Mouse (Mus musculus): ENCODE measurements around the gene Ccdc38. TPM values are rescaled to one million over a fixed set of nuclear protein-coding genes. Genes with fewer than 3 reads are reported as not detected.

Gene Ccdc38
- polyA plus RNA-seq, 1 experiment, result not detected

DNA sequence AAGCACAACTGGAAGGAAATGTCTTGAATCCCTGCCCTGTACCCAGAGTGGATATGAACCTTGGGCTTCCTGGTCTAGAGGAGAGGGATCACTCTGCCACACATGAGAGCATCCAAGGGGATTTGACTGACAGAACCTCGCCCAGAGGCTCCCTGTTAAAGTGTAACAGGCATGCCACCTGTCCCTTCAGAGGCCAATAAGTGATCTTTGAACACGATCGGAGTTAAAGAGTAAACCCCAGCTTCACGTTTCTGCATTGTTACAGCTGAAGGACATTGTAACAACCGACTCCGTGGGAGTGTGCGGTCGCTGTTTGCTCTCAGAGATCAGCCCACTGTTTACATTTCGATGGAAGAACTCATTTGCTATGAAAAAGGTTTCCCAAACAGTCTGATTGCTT lies 83.3 kb downstream of the Ccdc38 start:
- no peaks in the 10 kb centered on the region for H3K4me1 ChIP-seq
- peaks cover 9% of the 10 kb centered on the region for H3K27me3 ChIP-seq (replicated peaks)
- H3K4me3 ChIP-seq (replicated peaks), result no peak overlapping the region
- TF ChIP-seq FLI1 (IDR thresholded peaks at IDR 0.05; ENCODE audit: low read length) (no peak), GATA1 (IDR thresholded peaks at IDR 0.05; ENCODE audit: borderline replicate concordance, low read length) (no peak)
- no peaks in the 10 kb centered on the region for H3K9me3 ChIP-seq
- H3K36me3 ChIP-seq (replicated peaks; ENCODE audit: low read length), result no peaks in the 10 kb centered on the region

DNA sequence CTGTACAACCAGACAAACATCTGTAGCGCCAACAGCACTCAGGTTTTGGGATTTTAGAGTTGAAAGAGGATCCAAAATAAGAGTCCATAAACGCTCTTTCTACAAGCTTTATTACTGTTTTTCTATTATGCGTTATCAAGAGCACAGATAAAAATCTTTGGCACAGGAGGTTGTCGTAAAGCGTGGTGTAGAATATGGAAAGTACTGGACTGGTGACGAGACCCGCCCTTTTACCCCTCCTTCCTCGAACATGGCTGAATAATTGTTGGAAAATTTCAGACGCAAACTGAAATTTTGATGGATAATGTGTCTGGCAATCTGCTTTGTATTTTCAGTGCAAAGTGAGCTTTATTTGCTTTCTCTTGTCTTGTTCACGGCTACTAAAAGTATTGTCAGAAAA lies 83.7 kb downstream of the Ccdc38 start:
- Histone ChIP-seq H3K4me3 (replicated peaks) (no peak overlapping the region), H3K27me3 (replicated peaks) (peaks cover 9% of the 10 kb centered on the region), H3K9me3 (no peaks in the 10 kb centered on the region), H3K4me1 (no peaks in the 10 kb centered on the region), H3K36me3 (replicated peaks; ENCODE audit: low read length) (no peaks in the 10 kb centered on the region)
- no peak for TF ChIP-seq GATA1 (IDR thresholded peaks at IDR 0.05; ENCODE audit: borderline replicate concordance, low read length)
- no peak for TF ChIP-seq FLI1 (IDR thresholded peaks at IDR 0.05; ENCODE audit: low read length)

DNA sequence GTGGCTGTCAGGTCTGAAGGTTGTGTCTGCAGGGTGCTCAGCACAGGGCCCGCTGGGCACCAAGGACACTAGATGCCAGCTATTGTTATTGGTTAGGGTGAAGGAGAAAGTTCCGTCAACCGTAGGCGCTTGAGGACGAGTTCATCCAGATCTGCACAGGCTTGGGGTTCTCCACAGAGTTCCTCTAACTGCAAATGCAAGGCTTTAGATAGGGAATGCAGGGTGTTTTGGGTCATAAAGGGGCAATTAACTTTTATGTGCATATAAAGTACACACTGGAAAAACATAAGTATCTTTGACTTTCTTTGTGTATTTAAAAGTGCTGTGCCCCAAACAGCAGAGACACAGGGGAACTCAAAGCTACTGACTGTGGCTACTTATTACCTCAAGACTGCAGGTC lies 89.9 kb downstream of the Ccdc38 start:
- Histone ChIP-seq H3K4me1 (no peaks in the 10 kb centered on the region), H3K4me3 (replicated peaks) (no peak overlapping the region), H3K36me3 (replicated peaks; ENCODE audit: low read length) (no peaks in the 10 kb centered on the region), H3K27me3 (replicated peaks) (peaks cover 15% of the 10 kb centered on the region), H3K9me3 (peaks cover 9% of the 10 kb centered on the region)
- TF ChIP-seq FLI1 (IDR thresholded peaks at IDR 0.05; ENCODE audit: low read length) (no peak), GATA1 (IDR thresholded peaks at IDR 0.05; ENCODE audit: borderline replicate concordance, low read length) (no peak)

DNA sequence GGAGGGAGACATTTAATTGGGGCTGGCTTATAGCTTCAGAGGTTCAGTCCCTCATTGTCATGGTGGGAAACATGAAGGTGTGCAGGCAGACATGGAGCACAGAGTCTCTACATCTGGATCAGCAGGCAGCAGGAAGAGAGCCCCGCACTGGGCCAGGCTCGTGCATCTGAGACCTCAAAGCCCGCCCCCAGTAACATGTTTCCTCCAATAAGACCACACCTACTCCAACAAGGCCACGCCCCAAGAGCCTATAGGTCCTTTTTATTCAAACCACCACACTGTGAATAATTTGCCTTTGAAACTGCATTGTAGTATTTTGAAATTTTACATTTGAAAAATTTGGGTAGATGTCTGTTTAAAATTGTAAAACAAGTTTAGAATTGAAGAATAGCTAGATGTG lies 91.7 kb downstream of the Ccdc38 start:
- Histone ChIP-seq H3K9me3 (peaks cover 9% of the 10 kb centered on the region), H3K4me3 (replicated peaks) (no peak overlapping the region), H3K27me3 (replicated peaks) (peaks cover 26% of the 10 kb centered on the region), H3K36me3 (replicated peaks; ENCODE audit: low read length) (no peaks in the 10 kb centered on the region), H3K4me1 (no peaks in the 10 kb centered on the region)
- TF ChIP-seq GATA1 (IDR thresholded peaks at IDR 0.05; ENCODE audit: borderline replicate concordance, low read length) (no peak), FLI1 (IDR thresholded peaks at IDR 0.05; ENCODE audit: low read length) (no peak)

DNA sequence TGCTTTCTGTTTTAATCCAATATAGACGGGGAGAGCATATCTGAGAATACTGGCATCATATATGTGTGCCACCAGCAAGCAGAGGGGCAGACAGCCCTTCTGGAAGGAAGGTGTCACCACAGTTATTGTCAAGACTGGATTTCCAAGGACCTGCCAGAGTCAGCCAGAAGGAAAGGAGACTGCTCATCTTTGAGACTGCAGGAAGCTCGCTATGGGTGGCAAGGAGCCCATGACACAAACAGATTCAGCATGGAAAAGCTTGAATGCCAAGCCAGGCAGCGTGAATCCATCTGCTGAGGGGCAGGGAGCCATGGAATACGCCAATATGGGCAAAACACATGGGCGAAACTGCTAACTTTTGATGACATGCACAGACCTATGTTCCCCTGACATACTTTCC lies 93.1 kb downstream of the Ccdc38 start:
- no peaks in the 10 kb centered on the region for H3K4me1 ChIP-seq
- H3K9me3 ChIP-seq, result peaks cover 9% of the 10 kb centered on the region
- TF ChIP-seq GATA1 (IDR thresholded peaks at IDR 0.05; ENCODE audit: borderline replicate concordance, low read length) (no peak), FLI1 (IDR thresholded peaks at IDR 0.05; ENCODE audit: low read length) (no peak)
- H3K4me3 ChIP-seq (replicated peaks), result no peak overlapping the region
- no peaks in the 10 kb centered on the region for H3K36me3 ChIP-seq (replicated peaks; ENCODE audit: low read length)
- peaks cover 33% of the 10 kb centered on the region for H3K27me3 ChIP-seq (replicated peaks)

Other genes starting within 250 kb of the Ccdc38 start
- 6.0 and 12.6 TPM in 2 replicates for gene Elk3, start 229.5 kb upstream of the Ccdc38 start, polyA plus RNA-seq (2012; ENCODE audit: insufficient read depth, low replicate concordance)
- 63.1 and 78.0 TPM in 2 replicates for gene Lta4h, start 87.2 kb upstream of the Ccdc38 start, polyA plus RNA-seq (2012; ENCODE audit: insufficient read depth, low replicate concordance)
- gene Hal, start 51.9 kb upstream of the Ccdc38 start, polyA plus RNA-seq (2012; ENCODE audit: insufficient read depth, low replicate concordance), result 0.11 TPM in 1 of 2 replicates, not detected in the other
- not detected in 2 replicates for gene Amdhd1, start 599 bp upstream of the Ccdc38 start, polyA plus RNA-seq (2012; ENCODE audit: insufficient read depth, low replicate concordance)
- gene Snrpf, start 49.1 kb downstream of the Ccdc38 start, polyA plus RNA-seq (2012; ENCODE audit: insufficient read depth, low replicate concordance), result 12.8 and 75.4 TPM in 2 replicates
- gene Ntn4, start 100.0 kb downstream of the Ccdc38 start, polyA plus RNA-seq (2012; ENCODE audit: insufficient read depth, low replicate concordance), result 0.22 and 1.6 TPM in 2 replicates

Data from megakaryocyte, embryonic 14.5 days (primary cell).